Mouse (Mus musculus): ENCODE data around the gene Gigyf1. TPM values are rescaled to one million over a fixed set of nuclear protein-coding genes. Genes with fewer than 3 reads are reported as not detected.
A peak's percentile ranks its signal among the peaks of the same experiment; 100 is the strongest.

The Gigyf1 gene
- 24.4 and 26.9 TPM in 2 replicates for polyA plus RNA-seq (2012; rRNA removed)

DNA sequence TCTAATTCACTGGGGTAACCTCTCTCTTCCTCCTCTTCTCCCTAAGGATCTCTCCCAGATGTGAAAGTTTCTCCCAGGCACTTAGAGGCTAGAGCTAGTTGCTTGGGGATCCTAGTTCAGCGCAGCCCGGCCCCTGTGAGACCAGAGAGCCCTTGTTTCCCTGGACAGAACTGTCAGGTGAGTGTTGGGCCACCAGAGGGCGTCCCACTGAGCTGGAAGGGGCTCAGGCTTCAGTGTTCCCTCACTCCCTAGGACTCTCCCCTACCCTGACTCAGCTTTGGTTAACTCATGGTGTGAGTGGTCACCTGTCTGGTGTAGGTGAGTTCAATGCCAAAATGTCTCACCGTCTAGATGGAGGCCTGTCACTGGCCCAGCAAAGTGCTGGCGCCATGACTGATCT lies at the start of gene Gigyf1:
Gene Gigyf1 (plus strand): TSS at position 113 of the 400 bp plus-strand sequence.
- H3K27ac ChIP-seq (ENCODE audit: insufficient read depth, low read depth, low read length), result no peak within 1 kb of the TSS
- no peak for DNase-seq
- peaks cover 2% of the 10 kb centered on the region; the same call in 1 of the 2 replicates for H3K36me3 ChIP-seq (ENCODE audit: control insufficient read depth, insufficient read depth, low read length)
- H3K4me3 ChIP-seq (ENCODE audit: insufficient read depth, low read depth, low read length), result no peak within 1 kb of the TSS
- H3K27me3 ChIP-seq (replicated peaks; ENCODE audit: control insufficient read depth, insufficient read depth, low read length), result no peaks in the 10 kb centered on the region
- 68% methylated on average over 5 of the region's 5 CpGs for WGBS
- 0 out of 2 replicates have a peak, but pooled peaks cover 8% of the 10 kb centered on the region for H3K4me1 ChIP-seq (ENCODE audit: control insufficient read depth, insufficient read depth, low read length)
- TF ChIP-seq CTCF (conservative IDR thresholded peaks at IDR 0.05; ENCODE audit: insufficient read depth, insufficient read length, low read depth, low read length), result peak; percentile 61
- TF ChIP-seq POLR2A (IDR thresholded peaks at IDR 0.05; ENCODE audit: low read depth, low read length), result no peak

DNA sequence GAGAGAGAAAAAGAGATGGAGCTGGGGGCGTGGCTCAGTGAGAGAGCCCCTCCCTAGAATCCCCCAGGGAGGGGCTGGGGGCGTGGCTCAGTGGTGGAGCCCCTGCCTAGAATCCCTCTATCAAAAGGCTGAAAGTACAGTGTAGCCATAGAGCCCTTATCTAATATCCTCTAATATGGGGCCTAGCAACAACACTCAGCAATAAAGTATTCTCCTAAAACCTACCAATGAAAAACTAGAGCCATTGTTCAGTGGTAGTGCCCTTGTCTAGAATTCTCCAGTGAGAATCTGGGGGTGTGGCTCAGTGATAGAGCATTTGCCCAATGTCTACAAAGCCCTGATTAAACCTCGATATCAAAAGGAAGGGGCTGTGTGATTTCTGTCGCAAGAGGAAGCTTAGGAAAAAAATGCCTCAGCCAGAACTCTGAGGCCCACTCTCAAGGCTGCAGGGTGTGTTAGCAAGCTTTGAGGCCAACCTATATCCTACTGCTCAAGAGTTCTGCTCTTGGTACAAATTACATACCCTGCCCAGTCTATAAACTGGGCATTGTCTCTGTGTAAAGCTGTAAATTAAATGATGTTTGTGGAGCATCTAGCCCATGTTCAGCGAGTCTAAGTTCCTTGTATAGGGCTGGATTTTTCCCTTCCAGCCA lies 46.0 kb upstream of the Gigyf1 start:
- DNase-seq, result no peak
- no peaks in the 10 kb centered on the region for H3K4me1 ChIP-seq (ENCODE audit: control insufficient read depth, insufficient read depth, low read length)
- WGBS, result 60% methylated on average over 5 of the region's 5 CpGs
- no peaks in the 10 kb centered on the region for H3K36me3 ChIP-seq (ENCODE audit: control insufficient read depth, insufficient read depth, low read length)
- TF ChIP-seq POLR2A (IDR thresholded peaks at IDR 0.05; ENCODE audit: low read depth, low read length) (no peak), CTCF (conservative IDR thresholded peaks at IDR 0.05; ENCODE audit: insufficient read depth, insufficient read length, low read depth, low read length) (no peak)
- H3K27me3 ChIP-seq (replicated peaks; ENCODE audit: control insufficient read depth, insufficient read depth, low read length), result no peaks in the 10 kb centered on the region
- no peak overlapping the region for H3K27ac ChIP-seq (ENCODE audit: insufficient read depth, low read depth, low read length)
- no peak overlapping the region for H3K4me3 ChIP-seq (ENCODE audit: insufficient read depth, low read depth, low read length)

DNA sequence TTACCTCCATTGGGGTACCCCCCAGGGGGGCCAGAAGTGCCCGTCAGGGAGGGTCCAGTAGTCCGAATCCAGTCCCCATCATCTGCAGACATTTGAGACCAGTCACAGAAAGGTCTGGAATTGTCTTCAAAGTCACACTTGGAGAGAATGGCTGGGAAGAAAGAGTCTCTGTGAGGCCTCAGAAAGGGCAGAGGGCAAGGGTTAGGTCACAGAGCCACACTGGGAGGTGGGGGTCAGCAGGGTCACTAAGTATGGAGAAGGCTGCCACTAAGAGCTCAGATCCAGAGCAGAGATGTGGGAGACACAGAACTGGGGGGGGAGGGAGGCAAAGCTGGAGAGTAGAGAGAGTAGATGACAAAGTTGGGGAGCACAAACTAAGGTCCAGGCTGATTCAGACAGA lies 44.0 kb upstream of the Gigyf1 start:
- WGBS, result 66% methylated on average over 2 of the region's 2 CpGs
- Histone ChIP-seq H3K27me3 (replicated peaks; ENCODE audit: control insufficient read depth, insufficient read depth, low read length) (no peaks in the 10 kb centered on the region), H3K36me3 (ENCODE audit: control insufficient read depth, insufficient read depth, low read length) (no peaks in the 10 kb centered on the region), H3K4me1 (ENCODE audit: control insufficient read depth, insufficient read depth, low read length) (no peaks in the 10 kb centered on the region), H3K27ac (ENCODE audit: insufficient read depth, low read depth, low read length) (no peak overlapping the region), H3K4me3 (ENCODE audit: insufficient read depth, low read depth, low read length) (no peak overlapping the region)
- no peak for DNase-seq
- TF ChIP-seq POLR2A (IDR thresholded peaks at IDR 0.05; ENCODE audit: low read depth, low read length), result no peak
- no peak for TF ChIP-seq CTCF (conservative IDR thresholded peaks at IDR 0.05; ENCODE audit: insufficient read depth, insufficient read length, low read depth, low read length)

DNA sequence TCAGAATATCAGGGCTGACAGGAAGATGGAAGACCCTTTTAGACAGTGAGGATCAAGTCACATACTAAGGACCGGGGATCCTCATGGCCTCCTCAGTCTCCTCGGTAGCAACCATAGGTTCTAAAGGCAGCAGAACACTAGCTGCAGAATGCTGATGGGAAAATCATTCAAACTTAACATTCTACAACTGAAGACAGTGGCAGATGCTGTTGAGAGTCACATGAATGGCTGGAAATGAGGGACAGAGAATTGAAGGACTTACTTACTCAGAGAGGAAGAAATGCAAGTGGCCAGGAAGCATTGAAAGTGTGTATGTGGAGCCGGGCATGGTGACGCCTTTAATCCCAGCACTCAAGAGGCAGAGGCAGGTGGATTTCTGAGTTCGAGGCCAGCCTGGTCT lies 41.4 kb upstream of the Gigyf1 start, which contains the start of gene Zan:
Gene Zan (minus strand): TSS at position 101 of the 400 bp plus-strand sequence.
- no peak for DNase-seq
- H3K36me3 ChIP-seq (ENCODE audit: control insufficient read depth, insufficient read depth, low read length), result no peaks in the 10 kb centered on the region
- no peaks in the 10 kb centered on the region for H3K27me3 ChIP-seq (replicated peaks; ENCODE audit: control insufficient read depth, insufficient read depth, low read length)
- H3K4me3 ChIP-seq (ENCODE audit: insufficient read depth, low read depth, low read length), result no peak within 1 kb of the TSS
- TF ChIP-seq POLR2A (IDR thresholded peaks at IDR 0.05; ENCODE audit: low read depth, low read length) (no peak), CTCF (conservative IDR thresholded peaks at IDR 0.05; ENCODE audit: insufficient read depth, insufficient read length, low read depth, low read length) (no peak)
- H3K4me1 ChIP-seq (ENCODE audit: control insufficient read depth, insufficient read depth, low read length), result no peaks in the 10 kb centered on the region
- WGBS, result 86% methylated on average over 5 of the region's 5 CpGs
- H3K27ac ChIP-seq (ENCODE audit: insufficient read depth, low read depth, low read length), result no peak within 1 kb of the TSS

DNA sequence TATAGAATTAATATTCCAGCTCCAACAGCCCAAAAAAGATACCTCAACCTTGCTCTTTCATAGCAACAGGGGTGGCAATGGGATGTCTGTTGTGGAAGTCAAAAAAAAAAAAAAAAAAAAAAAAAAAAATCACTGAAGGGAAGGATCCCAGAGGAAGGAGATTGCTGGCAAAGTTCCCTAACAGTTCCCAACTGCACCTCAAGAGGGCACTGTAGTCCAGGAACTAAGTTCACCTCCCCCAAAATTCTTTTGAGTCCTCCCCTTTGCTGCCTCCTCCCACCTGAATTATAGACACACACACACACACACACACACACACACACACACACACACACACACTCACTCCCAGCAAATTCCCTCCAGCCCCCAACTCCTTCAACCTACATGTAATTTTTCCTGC lies 37.2 kb upstream of the Gigyf1 start:
- Histone ChIP-seq H3K4me1 (ENCODE audit: control insufficient read depth, insufficient read depth, low read length) (no peaks in the 10 kb centered on the region), H3K4me3 (ENCODE audit: insufficient read depth, low read depth, low read length) (no peak overlapping the region), H3K36me3 (ENCODE audit: control insufficient read depth, insufficient read depth, low read length) (no peaks in the 10 kb centered on the region), H3K27ac (ENCODE audit: insufficient read depth, low read depth, low read length) (no peak overlapping the region), H3K27me3 (replicated peaks; ENCODE audit: control insufficient read depth, insufficient read depth, low read length) (no peaks in the 10 kb centered on the region)
- peak; percentile 83 for DNase-seq
- TF ChIP-seq POLR2A (IDR thresholded peaks at IDR 0.05; ENCODE audit: low read depth, low read length), result no peak
- TF ChIP-seq CTCF (conservative IDR thresholded peaks at IDR 0.05; ENCODE audit: insufficient read depth, insufficient read length, low read depth, low read length), result peak; percentile 73

DNA sequence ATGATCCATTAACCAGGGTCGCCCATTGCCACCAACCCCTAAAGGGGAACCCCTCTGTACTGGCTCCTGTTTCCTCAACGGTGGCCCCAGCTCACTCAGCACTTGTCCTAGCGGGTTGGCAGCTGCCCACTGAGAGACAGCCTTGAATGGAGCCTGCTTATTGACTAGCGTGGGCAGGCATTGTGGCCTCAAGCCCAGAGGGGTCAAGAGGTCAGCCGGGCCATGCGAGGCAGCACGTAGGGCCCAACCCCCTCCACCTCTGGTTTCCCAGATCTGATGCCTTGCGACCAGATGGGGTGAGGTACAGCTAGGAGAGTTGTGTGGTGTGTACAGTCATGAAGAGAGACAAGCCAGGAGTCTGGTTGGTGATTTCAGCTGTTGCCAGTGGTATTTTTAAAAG lies 36.5 kb upstream of the Gigyf1 start:
- H3K36me3 ChIP-seq (ENCODE audit: control insufficient read depth, insufficient read depth, low read length), result no peaks in the 10 kb centered on the region
- H3K4me3 ChIP-seq (ENCODE audit: insufficient read depth, low read depth, low read length), result no peak overlapping the region
- no peak overlapping the region for H3K27ac ChIP-seq (ENCODE audit: insufficient read depth, low read depth, low read length)
- TF ChIP-seq POLR2A (IDR thresholded peaks at IDR 0.05; ENCODE audit: low read depth, low read length) (no peak), CTCF (conservative IDR thresholded peaks at IDR 0.05; ENCODE audit: insufficient read depth, insufficient read length, low read depth, low read length) (no peak)
- 41% methylated on average over 8 of the region's 8 CpGs for WGBS
- no peaks in the 10 kb centered on the region for H3K4me1 ChIP-seq (ENCODE audit: control insufficient read depth, insufficient read depth, low read length)
- no peak for DNase-seq
- no peaks in the 10 kb centered on the region for H3K27me3 ChIP-seq (replicated peaks; ENCODE audit: control insufficient read depth, insufficient read depth, low read length)

DNA sequence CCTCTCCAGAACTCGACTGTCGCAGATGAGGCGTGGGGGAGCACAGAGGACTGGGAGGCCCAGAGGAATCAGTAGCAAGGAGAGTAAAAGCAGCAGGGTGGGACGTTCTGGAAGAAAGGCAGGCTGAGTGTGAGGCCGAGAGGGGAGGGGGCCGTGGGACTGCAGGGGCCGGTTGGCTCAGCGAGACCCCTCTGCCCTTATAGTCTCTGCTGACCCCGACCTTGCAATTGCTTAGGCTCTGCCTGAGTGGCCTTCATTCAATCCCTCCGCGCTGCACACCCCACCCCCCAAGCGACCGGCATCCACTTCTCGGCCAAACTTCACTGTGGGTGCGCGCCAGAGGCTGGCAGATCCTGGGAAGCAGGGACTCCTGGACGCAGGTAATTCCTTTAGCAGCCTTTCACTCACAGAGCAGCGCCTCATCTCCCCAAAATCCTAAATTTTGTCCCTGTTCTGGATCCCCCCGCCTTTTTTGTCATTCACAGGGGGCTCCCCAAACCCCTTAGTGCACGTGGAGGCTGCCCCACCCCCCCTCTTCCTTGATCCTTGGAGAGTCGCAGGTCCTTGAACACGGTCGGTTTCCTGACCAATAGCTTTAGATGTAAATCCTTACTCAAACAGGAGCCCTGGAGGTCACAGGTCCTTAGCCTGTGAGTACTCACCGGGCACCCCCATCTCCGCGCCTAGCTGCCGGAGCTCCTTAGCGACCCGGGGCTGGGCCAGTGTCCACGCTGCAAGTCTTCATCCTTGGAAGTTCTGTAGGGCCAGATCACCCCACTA lies 33.1 kb upstream of the Gigyf1 start:
- Histone ChIP-seq H3K4me1 (ENCODE audit: control insufficient read depth, insufficient read depth, low read length) (no peaks in the 10 kb centered on the region), H3K4me3 (ENCODE audit: insufficient read depth, low read depth, low read length) (no peak overlapping the region), H3K27me3 (replicated peaks; ENCODE audit: control insufficient read depth, insufficient read depth, low read length) (no peaks in the 10 kb centered on the region), H3K27ac (ENCODE audit: insufficient read depth, low read depth, low read length) (no peak overlapping the region), H3K36me3 (ENCODE audit: control insufficient read depth, insufficient read depth, low read length) (no peaks in the 10 kb centered on the region)
- TF ChIP-seq POLR2A (IDR thresholded peaks at IDR 0.05; ENCODE audit: low read depth, low read length) (no peak), CTCF (conservative IDR thresholded peaks at IDR 0.05; ENCODE audit: insufficient read depth, insufficient read length, low read depth, low read length) (no peak)
- 25% methylated on average over 30 of the region's 30 CpGs for WGBS
- no peak for DNase-seq

Measured in kidney, adult 2 months (tissue).